Mouse (Mus musculus) intestine, embryonic 14.5 days (tissue): ENCODE measurements at regions not wholly inside any gene's neighbourhood (a gene's known extent, or its start where the extent isn't known, plus 50 kb on each side); places are given as distances from the start of the nearest gene placed in this dataset.
A peak's percentile ranks its signal among the peaks of the same experiment; 100 is the strongest.

Experiments used
- ATAC-seq: fragments of 200-750 bp; cut with Nextera tagmentation; replicated peaks from 2 replicates; pipeline ENCODE4 v1.8.0; 2017; ENCODE audit warnings: low read depth, moderate number of reproducible peaks, moderate TSS enrichment, moderate library complexity; ENCODE audit not compliant: low FRiP score, low TSS enrichment
- DNase-seq: peaks from one replicate; pipeline ENCODE4 v3.0.0-alpha.2; 2018; ENCODE audit warnings: low spot score
- H3K27ac ChIP-seq: fragments of 300-500 bp; sonication (generic); 2 replicates; pipeline ENCODE4 v1.5.1; 2014; ENCODE audit warnings: low read depth, mild to moderate bottlenecking, control low read depth
- H3K27me3 ChIP-seq: fragments of 300-500 bp; sonication (generic); replicated peaks from 2 replicates; pipeline ENCODE4 v1.6.1; 2014; ENCODE audit warnings: low read length, control low read depth; ENCODE audit not compliant: control insufficient read depth, insufficient read depth
- H3K36me3 ChIP-seq: fragments of 300-500 bp; sonication (generic); 2 replicates; pipeline ENCODE4 v1.6.1; 2014; ENCODE audit warnings: low read length, control low read depth; ENCODE audit not compliant: control insufficient read depth, insufficient read depth
- H3K4me1 ChIP-seq: fragments of 300-500 bp; sonication (generic); replicated peaks from 2 replicates; pipeline ENCODE4 v1.6.1; 2014; ENCODE audit warnings: low read length, control low read depth, mixed read lengths; ENCODE audit not compliant: control insufficient read depth, insufficient read depth
- H3K4me2 ChIP-seq: fragments of 300-500 bp; sonication (generic); 2 replicates; pipeline ENCODE4 v1.6.1; 2014; ENCODE audit warnings: low read length
- H3K4me3 ChIP-seq: fragments of 300-500 bp; sonication (generic); 2 replicates; pipeline ENCODE4 v1.5.1; 2014; ENCODE audit warnings: low read depth, low read length, control low read depth, mixed read lengths
- H3K9ac ChIP-seq: fragments of 300-500 bp; sonication (generic); 2 replicates; pipeline ENCODE4 v1.6.1; 2014; ENCODE audit warnings: mild to moderate bottlenecking, low read length
- H3K9me3 ChIP-seq: fragments of 300-500 bp; sonication (generic); 2 replicates; pipeline ENCODE4 v1.6.1; 2016; ENCODE audit warnings: low read length, control low read depth; ENCODE audit not compliant: control insufficient read depth
- WGBS: fragments of 180-500 bp; shearing (Covaris S2); extraction: QIAGEN DNeasy Blood & Tissue Kit; methylation state at CpG from one replicate; pipeline ENCODE4 v1.1.7; 2014; 5-methylcytosine and 5-hydroxymethylcytosine counted together

DNA sequence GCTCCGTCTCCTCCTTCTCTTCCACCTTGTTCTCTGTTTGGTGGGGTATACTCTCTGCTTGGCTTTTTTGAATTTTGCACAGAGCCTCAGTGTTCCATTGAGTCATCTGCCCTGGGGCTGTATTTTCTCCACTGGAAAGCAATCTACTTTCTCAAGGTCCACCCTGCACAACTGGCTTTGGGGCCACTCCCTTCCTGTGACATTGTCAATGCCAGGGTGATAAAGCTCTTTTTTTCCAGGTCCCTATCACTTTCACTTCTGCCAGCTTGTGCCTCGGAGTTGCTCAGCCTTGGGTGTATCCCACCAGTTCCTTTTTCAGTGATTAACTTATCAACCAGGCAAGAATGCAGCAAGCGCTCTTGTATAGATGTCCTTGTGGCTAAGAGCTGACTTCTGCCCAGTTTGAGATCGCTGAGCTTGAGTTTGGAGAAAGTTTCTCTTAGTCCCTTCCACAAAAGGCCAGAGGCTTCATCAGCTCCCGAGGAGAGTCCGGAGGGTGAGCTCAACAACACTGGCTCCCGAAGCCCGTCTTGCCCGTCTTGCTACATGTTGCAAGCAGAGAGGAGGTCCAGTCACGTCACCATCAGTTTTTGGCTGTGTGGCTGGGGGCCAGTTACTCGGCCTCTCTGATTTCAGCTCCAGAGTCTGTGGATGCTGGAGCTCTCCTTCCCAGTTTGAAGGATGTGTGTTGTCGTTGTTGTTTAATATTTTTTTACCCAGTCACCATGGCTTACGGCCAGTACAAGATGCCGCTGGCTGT lies 200.8 kb downstream of the Cyp26b1 start:
- Histone ChIP-seq H3K4me1 (0 out of 2 replicates have a peak, but pooled peaks cover 9% of the 10 kb centered on the region), H3K9ac (no peak overlapping the region), H3K27me3 (no peaks in the 10 kb centered on the region), H3K36me3 (no peaks in the 10 kb centered on the region), H3K4me3 (no peak overlapping the region), H3K9me3 (no peaks in the 10 kb centered on the region), H3K4me2 (no peak overlapping the region), H3K27ac (no peak overlapping the region)
- 86% methylated on average over 14 of the region's 14 CpGs for WGBS
- DNase-seq (no peak), ATAC-seq (no peak)

- no peak for ATAC-seq
- Histone ChIP-seq H3K4me1 (peaks cover 9% of the 10 kb centered on the region; the same call in 1 of the 2 replicates), H3K4me3 (no peak overlapping the region), H3K27me3 (no peaks in the 10 kb centered on the region), H3K4me2 (no peak overlapping the region), H3K9me3 (no peaks in the 10 kb centered on the region), H3K36me3 (no peaks in the 10 kb centered on the region), H3K27ac (no peak overlapping the region), H3K9ac (no peak overlapping the region)
- DNase-seq: no peak
- WGBS: 93% methylated on average over 3 of the region's 3 CpGs
Observed at GRCm38 (mm10) chr6:84391016-84391415, 202.7 kb downstream of the Cyp26b1 start.

GRCm38 (mm10) chr6:84385696-84386095 lies 208.0 kb downstream of the Cyp26b1 start:
- DNase-seq (no peak), ATAC-seq (no peak)
- H3K36me3 ChIP-seq: no peaks in the 10 kb centered on the region
- H3K4me2 ChIP-seq: no peak overlapping the region
- no peaks in the 10 kb centered on the region for H3K9me3 ChIP-seq
- no peak overlapping the region for H3K27ac ChIP-seq
- H3K27me3 ChIP-seq: no peaks in the 10 kb centered on the region
- no peak overlapping the region for H3K9ac ChIP-seq
- peaks cover 3% of the 10 kb centered on the region; the same call in 1 of the 2 replicates for H3K4me1 ChIP-seq
- H3K4me3 ChIP-seq: no peak overlapping the region
- WGBS: 19% methylated on average over 10 of the region's 10 CpGs

- no peaks in the 10 kb centered on the region for H3K36me3 ChIP-seq
- no peak overlapping the region for H3K4me3 ChIP-seq
- H3K4me2 ChIP-seq: no peak overlapping the region
- H3K9ac ChIP-seq: no peak overlapping the region
- 89% methylated on average over 3 of the region's 3 CpGs for WGBS
- no peaks in the 10 kb centered on the region for H3K27me3 ChIP-seq
- H3K27ac ChIP-seq: no peak overlapping the region
- ATAC-seq (no peak), DNase-seq (no peak)
- no peaks in the 10 kb centered on the region for H3K9me3 ChIP-seq
- peaks cover 3% of the 10 kb centered on the region; the same call in 1 of the 2 replicates for H3K4me1 ChIP-seq
Observed at GRCm38 (mm10) chr6:84383718-84384117, 210.0 kb downstream of the Cyp26b1 start.

DNA sequence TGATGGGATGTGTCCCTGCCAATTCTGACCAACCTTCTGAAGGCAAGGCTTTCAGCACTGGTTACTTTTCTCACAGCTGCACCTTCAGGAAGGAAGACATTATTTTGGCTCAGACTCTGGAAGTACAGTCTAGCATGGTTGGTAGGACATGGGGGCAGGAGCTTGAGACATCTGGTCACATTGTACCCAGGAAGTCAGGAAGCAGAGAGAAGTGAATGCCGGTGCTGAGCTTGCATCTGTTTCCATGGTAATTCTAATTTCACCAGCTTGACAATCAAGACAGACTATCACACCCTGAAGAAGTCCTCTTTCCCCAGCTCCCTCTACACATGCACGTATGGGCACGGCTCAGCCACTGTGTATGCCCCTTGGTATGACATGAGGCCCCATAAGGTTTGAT lies 210.6 kb downstream of the Cyp26b1 start:
- no peak overlapping the region for H3K4me3 ChIP-seq
- H3K9ac ChIP-seq: no peak overlapping the region
- H3K9me3 ChIP-seq: no peaks in the 10 kb centered on the region
- H3K36me3 ChIP-seq: no peaks in the 10 kb centered on the region
- ATAC-seq (no peak), DNase-seq (no peak)
- no peak overlapping the region for H3K4me2 ChIP-seq
- no peaks in the 10 kb centered on the region for H3K27me3 ChIP-seq
- H3K4me1 ChIP-seq: peaks cover 3% of the 10 kb centered on the region; the same call in 1 of the 2 replicates
- WGBS: 82% methylated on average over 3 of the region's 3 CpGs
- no peak overlapping the region for H3K27ac ChIP-seq

GRCm38 (mm10) chr6:84381571-84381970 lies 212.1 kb downstream of the Cyp26b1 start:
- H3K36me3 ChIP-seq: no peaks in the 10 kb centered on the region
- no peak overlapping the region for H3K27ac ChIP-seq
- H3K4me3 ChIP-seq: no peak overlapping the region
- ATAC-seq (no peak), DNase-seq (no peak)
- no peak overlapping the region for H3K9ac ChIP-seq
- peaks cover 3% of the 10 kb centered on the region; the same call in 1 of the 2 replicates for H3K4me1 ChIP-seq
- WGBS: 72% methylated on average over 10 of the region's 10 CpGs
- H3K9me3 ChIP-seq: no peaks in the 10 kb centered on the region
- no peak overlapping the region for H3K4me2 ChIP-seq
- H3K27me3 ChIP-seq: no peaks in the 10 kb centered on the region

DNA sequence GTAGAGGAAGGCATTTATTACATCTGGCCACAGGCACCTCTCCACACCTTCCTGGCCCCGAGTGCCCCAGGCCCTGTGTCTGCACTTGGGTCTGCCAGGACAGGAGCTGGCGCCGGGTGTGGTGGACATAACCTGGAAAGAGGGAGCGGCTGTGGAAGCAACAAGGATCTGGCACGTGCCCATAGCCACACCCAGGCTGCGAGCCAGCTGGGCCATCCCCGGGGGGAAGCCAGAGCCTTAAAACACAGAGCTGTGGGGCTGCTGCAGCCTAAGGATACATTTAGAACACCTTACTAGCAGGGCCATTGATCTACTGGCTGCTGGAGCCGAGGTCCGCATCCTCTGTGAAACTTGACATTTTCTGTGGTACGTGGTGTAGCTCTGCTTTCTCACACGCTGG lies 217.0 kb downstream of the Cyp26b1 start:
- DNase-seq: no peak

GRCm38 (mm10) chr6:84375498-84375897 lies 218.2 kb downstream of the Cyp26b1 start:
- no peaks in the 10 kb centered on the region for H3K36me3 ChIP-seq
- no peak overlapping the region for H3K9ac ChIP-seq
- DNase-seq: peak; percentile 56
- 13% methylated on average over 8 of the region's 8 CpGs for WGBS
- no peak overlapping the region for H3K4me3 ChIP-seq
- H3K4me1 ChIP-seq: no peaks in the 10 kb centered on the region
- no peak for ATAC-seq
- no peaks in the 10 kb centered on the region for H3K9me3 ChIP-seq
- no peaks in the 10 kb centered on the region for H3K27me3 ChIP-seq
- H3K27ac ChIP-seq: no peak overlapping the region
- no peak overlapping the region for H3K4me2 ChIP-seq

More for the DNA sequence above, 217.0 kb downstream of the Cyp26b1 start:
- Histone ChIP-seq H3K4me1 (no peaks in the 10 kb centered on the region), H3K9ac (no peak overlapping the region), H3K9me3 (no peaks in the 10 kb centered on the region), H3K27ac (no peak overlapping the region), H3K27me3 (no peaks in the 10 kb centered on the region), H3K4me2 (no peak overlapping the region), H3K36me3 (no peaks in the 10 kb centered on the region), H3K4me3 (no peak overlapping the region)
- 67% methylated on average over 11 of the region's 11 CpGs for WGBS
- no peak for ATAC-seq

GRCm38 (mm10) chr6:84366365-84366764 lies 227.3 kb downstream of the Cyp26b1 start:
- H3K4me2 ChIP-seq: no peak overlapping the region
- H3K27me3 ChIP-seq: no peaks in the 10 kb centered on the region
- no peak overlapping the region for H3K27ac ChIP-seq
- WGBS: 46% methylated on average over 6 of the region's 6 CpGs
- no peaks in the 10 kb centered on the region for H3K4me1 ChIP-seq
- ATAC-seq (no peak), DNase-seq (no peak)
- H3K4me3 ChIP-seq: no peak overlapping the region
- no peaks in the 10 kb centered on the region for H3K36me3 ChIP-seq
- no peaks in the 10 kb centered on the region for H3K9me3 ChIP-seq
- no peak overlapping the region for H3K9ac ChIP-seq
